Mouse (Mus musculus): ENCODE measurements around the gene Aff2.

The Aff2 gene

DNA sequence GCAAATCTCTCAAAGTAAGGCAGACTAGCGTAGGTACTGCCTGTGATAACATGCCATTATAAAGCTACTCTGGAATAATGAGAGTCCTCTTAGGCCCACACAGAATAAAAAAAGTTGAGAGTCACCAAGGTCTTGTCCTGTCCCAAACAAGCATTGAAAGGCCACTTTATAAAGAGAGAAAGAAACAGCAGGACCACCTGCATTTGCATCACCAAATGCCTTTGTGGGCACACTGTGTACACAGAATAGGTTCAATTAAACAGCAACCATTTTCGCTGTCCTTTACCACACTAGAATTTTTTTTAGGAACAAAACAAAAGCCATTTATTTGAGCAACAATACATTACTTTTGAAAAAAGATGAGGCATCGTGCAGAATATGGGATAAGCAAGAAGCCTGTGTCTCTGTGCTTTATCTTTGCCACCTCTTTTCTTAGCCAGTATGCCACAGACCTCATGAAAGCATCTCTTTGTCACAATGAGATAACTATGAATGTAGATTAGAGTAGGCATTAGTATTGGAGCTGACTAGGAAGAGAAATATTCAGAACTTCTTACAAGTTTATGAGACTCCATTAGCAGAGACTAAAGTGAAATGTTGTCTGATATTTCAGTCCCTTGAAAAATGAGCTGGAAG is 385.0 kb downstream of the Aff2 start:
- no peak for DNase-seq (ENCODE audit: low spot score)

DNA sequence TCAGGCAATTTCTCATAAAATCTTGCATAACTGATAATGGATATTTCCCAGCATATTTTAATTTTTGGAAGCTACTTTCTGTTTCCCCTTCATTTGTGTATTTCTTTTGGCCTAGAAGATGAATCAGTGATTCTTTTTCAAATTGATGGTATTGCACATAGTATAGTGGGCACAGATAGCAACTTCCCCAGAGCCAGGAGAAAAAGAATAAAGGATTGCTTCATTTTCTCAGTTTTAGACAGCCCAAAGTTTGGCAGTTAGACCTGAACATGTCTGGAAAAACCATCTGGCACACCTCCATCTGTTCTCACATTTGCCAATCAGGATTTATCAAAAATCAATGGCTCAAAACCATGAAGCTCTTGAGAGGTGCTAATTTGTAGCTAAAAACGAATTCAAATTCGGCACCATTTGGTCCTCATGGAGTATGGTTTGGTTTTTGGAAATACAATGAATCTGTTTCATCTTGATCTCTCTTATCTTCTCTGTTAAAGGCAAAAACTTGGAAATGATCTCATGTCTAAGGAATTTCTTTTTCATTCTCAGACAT is 441.9 kb downstream of the Aff2 start:
- DNase-seq (ENCODE audit: low spot score) = no peak

DNA sequence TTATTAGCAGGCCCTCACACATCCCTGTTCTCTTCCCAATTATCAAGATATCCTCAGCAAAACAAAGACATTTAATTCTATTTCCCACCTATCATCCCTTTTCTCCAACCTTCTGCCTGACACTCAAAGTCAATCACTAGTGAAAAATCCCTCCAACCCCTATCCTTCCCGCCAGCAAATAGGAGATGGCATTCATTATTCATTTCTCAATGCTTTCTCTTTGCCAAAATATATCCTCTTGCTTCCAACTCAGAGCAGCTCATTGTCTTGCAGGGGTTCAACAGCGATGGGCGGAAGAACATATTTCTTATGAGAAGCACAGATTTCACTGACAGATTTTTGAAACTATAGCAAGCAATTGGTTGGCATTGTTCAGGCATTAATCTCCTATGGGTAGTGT is 442.4 kb downstream of the Aff2 start:
- DNase-seq (ENCODE audit: low spot score) = no peak

DNA sequence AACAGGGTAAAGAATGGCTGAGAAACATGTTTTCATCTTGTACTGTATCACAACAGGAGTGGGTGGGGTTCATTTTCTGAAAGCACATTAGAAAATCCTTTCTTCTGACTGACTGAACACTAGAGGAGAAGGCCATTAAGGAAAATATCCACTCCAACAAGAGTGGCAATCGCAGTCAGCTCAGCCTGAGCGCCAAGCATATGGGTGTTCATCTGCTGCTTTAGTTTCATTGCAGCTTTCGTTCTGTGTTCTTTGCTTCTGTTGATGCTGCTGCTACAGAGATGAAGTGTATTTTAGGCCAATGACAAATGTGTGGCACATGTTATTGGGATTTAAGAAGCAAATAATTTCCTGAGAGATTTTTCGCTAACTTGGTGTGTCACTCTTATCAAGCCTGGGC is 451.7 kb downstream of the Aff2 start:
- DNase-seq (ENCODE audit: low spot score) = no peak

DNA sequence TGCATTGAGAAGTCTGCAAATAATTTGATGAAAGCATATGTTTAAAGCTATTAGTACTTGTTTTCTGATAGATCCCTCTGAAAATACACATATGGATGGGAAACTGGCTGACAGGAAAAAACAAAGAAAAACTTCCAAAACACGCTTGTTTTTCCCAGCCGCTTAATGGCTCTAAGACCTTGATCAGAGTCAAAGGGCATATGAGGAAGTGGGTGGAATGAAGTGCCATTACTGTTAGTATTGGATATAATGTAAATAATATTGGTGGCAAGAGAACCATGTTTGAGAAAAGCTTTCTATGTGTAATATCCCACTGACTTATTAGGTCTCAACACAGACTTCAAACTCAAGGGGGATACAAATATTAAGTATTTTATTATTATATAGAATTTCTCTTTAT is 455.0 kb downstream of the Aff2 start:
- DNase-seq (ENCODE audit: low spot score) = no peak

DNA sequence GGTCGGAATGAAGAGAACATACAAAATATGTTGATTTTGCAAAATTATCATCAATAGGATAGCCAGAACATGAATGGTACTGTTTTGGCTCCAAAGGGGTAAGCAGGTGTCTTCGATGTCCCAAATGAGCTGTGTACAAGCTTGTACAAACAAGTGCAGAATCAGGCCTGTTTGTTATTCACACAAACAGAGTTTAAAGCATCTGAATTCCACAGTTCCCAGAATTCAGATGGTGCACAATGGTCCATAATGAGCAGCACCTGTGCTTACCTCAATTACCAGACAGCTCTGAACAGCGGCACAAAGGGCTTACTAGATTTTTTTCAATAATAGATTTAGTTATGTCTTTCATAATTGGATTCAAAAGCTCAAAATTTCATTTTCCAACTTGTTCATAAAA is 457.6 kb downstream of the Aff2 start:
- no peak for DNase-seq (ENCODE audit: low spot score)

DNA sequence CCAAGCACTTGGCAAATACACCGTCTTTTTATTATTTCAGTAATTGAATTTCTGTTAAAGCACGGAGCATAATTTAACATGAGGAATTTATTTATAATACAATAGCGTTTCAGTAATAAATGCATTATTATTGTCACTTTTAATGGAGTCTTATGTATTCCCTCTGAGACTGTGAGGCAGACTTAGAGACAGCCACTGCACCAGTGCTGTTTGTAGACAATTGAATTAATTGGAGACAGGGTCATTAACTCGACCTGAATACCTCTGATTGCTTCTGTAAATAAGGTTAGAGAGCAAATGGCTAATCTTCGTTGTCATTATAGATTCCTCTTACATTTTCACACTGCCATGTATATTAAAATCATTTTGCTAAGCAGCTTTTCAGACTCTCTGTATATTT is 458.1 kb downstream of the Aff2 start:
- DNase-seq (ENCODE audit: low spot score) = no peak

DNA sequence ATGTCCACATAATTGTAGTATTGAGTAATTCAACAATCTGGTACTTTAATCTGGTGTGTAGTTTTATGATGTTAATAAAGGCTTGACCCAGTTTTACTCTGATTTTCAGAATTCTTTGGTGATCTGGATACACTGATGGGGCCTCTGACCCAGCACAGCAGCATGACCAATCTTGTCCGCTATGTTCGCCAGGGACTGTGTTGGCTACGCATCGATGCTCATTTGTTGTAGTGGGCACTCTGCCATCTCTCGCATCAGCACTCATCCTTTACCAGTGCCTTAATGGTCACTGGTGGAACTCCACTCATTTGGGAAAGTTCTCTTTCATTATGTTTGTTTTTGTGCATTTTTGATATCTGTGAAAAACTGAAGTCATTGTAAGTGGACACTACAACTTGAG is 507.5 kb downstream of the Aff2 start:
- no peak for DNase-seq (ENCODE audit: low spot score)

DNA sequence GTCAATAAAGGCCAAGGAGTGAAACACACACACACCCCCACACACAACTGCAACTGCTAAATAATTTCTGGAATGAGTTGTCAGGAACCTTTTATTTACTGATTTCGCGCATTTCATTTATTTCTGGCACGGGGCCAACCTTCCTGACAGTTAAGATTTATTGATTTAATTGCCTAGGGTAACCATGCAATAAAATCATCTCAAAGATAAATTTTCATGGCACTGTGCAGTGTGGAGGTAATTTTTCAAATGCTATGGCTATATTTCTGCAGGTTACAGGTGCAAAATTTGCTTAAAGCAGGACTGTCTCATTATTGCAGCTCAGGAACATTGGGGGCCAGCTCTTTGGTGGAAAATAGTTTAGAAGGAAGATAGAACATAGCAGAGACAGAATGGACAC is 531.6 kb downstream of the Aff2 start:
- no peak for DNase-seq (ENCODE audit: low spot score)
